Mouse (Mus musculus) limb, embryonic 14.5 days (tissue): ENCODE measurements at regions not wholly inside any gene's neighbourhood (a gene's known extent, or its start where the extent isn't known, plus 50 kb on each side); places are given as distances from the start of the nearest gene placed in this dataset.

Source experiments
- ATAC-seq: fragments of 200-750 bp; cut with Nextera tagmentation; 2 replicates; pipeline ENCODE4 v1.8.0; 2017; ENCODE audit warnings: low read depth, moderate number of reproducible peaks, moderate TSS enrichment; ENCODE audit not compliant: low FRiP score
- DNase-seq: peaks from one replicate; pipeline ENCODE4 v3.0.0-alpha.2; 2015; ENCODE audit warnings: low spot score
- H3K27ac ChIP-seq: fragments of 300-500 bp; sonication (generic); replicated peaks from 2 replicates; pipeline ENCODE4 v1.5.1; 2014; ENCODE audit warnings: low read depth, mild to moderate bottlenecking, low read length, moderate library complexity, mixed read lengths
- H3K27me3 ChIP-seq: fragments of 300-500 bp; sonication (generic); 2 replicates; pipeline ENCODE4 v1.6.1; 2014; ENCODE audit warnings: low read length, mixed read lengths; ENCODE audit not compliant: control insufficient read depth, insufficient read depth
- H3K36me3 ChIP-seq: fragments of 300-500 bp; sonication (generic); 2 replicates; pipeline ENCODE4 v1.6.1; 2014; ENCODE audit warnings: mild to moderate bottlenecking, low read length, moderate library complexity, mixed read lengths; ENCODE audit not compliant: control insufficient read depth, insufficient read depth
- H3K4me1 ChIP-seq: fragments of 300-500 bp; sonication (generic); 2 replicates; pipeline ENCODE4 v1.6.1; 2014; ENCODE audit warnings: antibody characterized with exemption, low read length, mixed read lengths; ENCODE audit not compliant: control insufficient read depth, insufficient read depth
- H3K4me2 ChIP-seq: fragments of 300-500 bp; sonication (generic); replicated peaks from 2 replicates; pipeline ENCODE4 v1.6.1; 2014; ENCODE audit warnings: low read depth, mild to moderate bottlenecking, low read length, moderate library complexity; ENCODE audit not compliant: severe bottlenecking
- H3K4me3 ChIP-seq: fragments of 300-500 bp; sonication (generic); replicated peaks from 2 replicates; pipeline ENCODE4 v1.5.1; 2014; ENCODE audit warnings: low read length
- H3K9ac ChIP-seq: fragments of 300-500 bp; sonication (generic); 2 replicates; pipeline ENCODE4 v1.6.1; 2014; ENCODE audit warnings: mild to moderate bottlenecking, low read depth, low read length, moderate library complexity; ENCODE audit not compliant: severe bottlenecking
- H3K9me3 ChIP-seq: fragments of 300-500 bp; sonication (generic); 2 replicates; pipeline ENCODE4 v1.6.1; 2016; ENCODE audit warnings: low read length; ENCODE audit not compliant: control insufficient read depth
- POLR2A ChIP-seq: fragments of 200-500 bp; IDR thresholded peaks from 2 replicates; pipeline ENCODE4 v1.8.0; 2012; ENCODE audit warnings: inconsistent platforms, mild to moderate bottlenecking, moderate library complexity, borderline replicate concordance; ENCODE audit not compliant: insufficient read depth, insufficient read length; ENCODE audit errors: extremely low read depth
- WGBS: fragments of 180-500 bp; shearing (Covaris S2); extraction: QIAGEN DNeasy Blood & Tissue Kit; methylation state at CpG from one replicate; pipeline ENCODE4 v1.1.7; 2014; 5-methylcytosine and 5-hydroxymethylcytosine counted together

- WGBS: 83% methylated on average over 4 of the region's 4 CpGs
- H3K4me1 ChIP-seq: no peaks in the 10 kb centered on the region
- H3K36me3 ChIP-seq: no peaks in the 10 kb centered on the region
- H3K27me3 ChIP-seq: no peaks in the 10 kb centered on the region
- H3K9ac ChIP-seq: no peak overlapping the region
- H3K27ac ChIP-seq: no peak overlapping the region
- H3K4me2 ChIP-seq: no peak overlapping the region
- H3K9me3 ChIP-seq: no peaks in the 10 kb centered on the region
- ATAC-seq (no peak), DNase-seq (no peak)
- TF ChIP-seq POLR2A: no peak
- no peak overlapping the region for H3K4me3 ChIP-seq
Measured at GRCm38 (mm10) chr2:78999410-78999809, 131.5 kb downstream of the Ube2e3 start.

- no peaks in the 10 kb centered on the region for H3K27me3 ChIP-seq
- no peaks in the 10 kb centered on the region for H3K9me3 ChIP-seq
- H3K27ac ChIP-seq: no peak overlapping the region
- WGBS: 17% methylated on average over 1 of the region's 1 CpGs
- H3K36me3 ChIP-seq: no peaks in the 10 kb centered on the region
- H3K4me1 ChIP-seq: peaks cover 6% of the 10 kb centered on the region; the same call in 1 of the 2 replicates
- H3K4me2 ChIP-seq: no peak overlapping the region
- no peak for ATAC-seq
- DNase-seq: no peak
- H3K4me3 ChIP-seq: no peak overlapping the region
- no peak for TF ChIP-seq POLR2A
- H3K9ac ChIP-seq: no peak overlapping the region
Measured at GRCm38 (mm10) chr2:79004862-79005261, 136.9 kb downstream of the Ube2e3 start.

- 79% methylated on average over 3 of the region's 3 CpGs for WGBS
- Histone ChIP-seq H3K4me1 (peaks cover 8% of the 10 kb centered on the region; the same call in 1 of the 2 replicates), H3K4me2 (no peak overlapping the region), H3K9me3 (no peaks in the 10 kb centered on the region), H3K27ac (no peak overlapping the region), H3K27me3 (no peaks in the 10 kb centered on the region), H3K4me3 (no peak overlapping the region), H3K36me3 (no peaks in the 10 kb centered on the region), H3K9ac (no peak overlapping the region)
- ATAC-seq: no peak
- no peak for TF ChIP-seq POLR2A
- no peak for DNase-seq
Measured at GRCm38 (mm10) chr2:79008642-79009041, 140.7 kb downstream of the Ube2e3 start.

GRCm38 (mm10) chr2:79009791-79010190, 141.9 kb downstream of the Ube2e3 start:
- no peak for ATAC-seq

GRCm38 (mm10) chr2:79010273-79010672, 142.3 kb downstream of the Ube2e3 start:
- ATAC-seq: no peak
- no peaks in the 10 kb centered on the region for H3K9me3 ChIP-seq
- 0 out of 2 replicates have a peak, but pooled peaks cover 4% of the 10 kb centered on the region for H3K4me1 ChIP-seq
- H3K27ac ChIP-seq: no peak overlapping the region
- no peak overlapping the region for H3K4me3 ChIP-seq
- no peak for DNase-seq
- WGBS: 25% methylated on average over 2 of the region's 2 CpGs
- TF ChIP-seq POLR2A: no peak
- H3K4me2 ChIP-seq: no peak overlapping the region
- no peaks in the 10 kb centered on the region for H3K36me3 ChIP-seq
- no peak overlapping the region for H3K9ac ChIP-seq
- no peaks in the 10 kb centered on the region for H3K27me3 ChIP-seq

More at GRCm38 (mm10) chr2:79009791-79010190, 141.9 kb downstream of the Ube2e3 start:
- Histone ChIP-seq H3K4me3 (no peak overlapping the region), H3K36me3 (no peaks in the 10 kb centered on the region), H3K27me3 (no peaks in the 10 kb centered on the region), H3K9me3 (no peaks in the 10 kb centered on the region), H3K4me1 (peaks cover 5% of the 10 kb centered on the region; the same call in 1 of the 2 replicates), H3K9ac (no peak overlapping the region), H3K4me2 (no peak overlapping the region), H3K27ac (no peak overlapping the region)
- TF ChIP-seq POLR2A: no peak
- no peak for DNase-seq
- 46% methylated on average over 2 of the region's 2 CpGs for WGBS
